Mouse (Mus musculus): ENCODE measurements around the gene Bcap29. TPM values are rescaled to one million over a fixed set of nuclear protein-coding genes. Genes with fewer than 3 reads are reported as not detected.
"Not testable (repeated sequence)": the region's sequence is repeated elsewhere in the genome, so short reads cannot be mapped to it uniquely, and the experiment has no call there.

The Bcap29 gene
- polyA plus RNA-seq, 1 experiment from 2014 or later, result 30.2 TPM

GRCm38 (mm10) chr12:31578691-31579476, 55.6 kb downstream of the Bcap29 start:
- H3K27ac ChIP-seq (replicated peaks), result no peak overlapping the region
- no peak overlapping the region for H3K4me3 ChIP-seq (replicated peaks)
- H3K27me3 ChIP-seq, result no peaks in the 10 kb centered on the region
- H3K9me3 ChIP-seq (replicated peaks), result no peaks in the 10 kb centered on the region
- H3K36me3 ChIP-seq, result no peaks in the 10 kb centered on the region
- H3K4me2 ChIP-seq (replicated peaks), result no peak overlapping the region
- ATAC-seq (ENCODE audit: insufficient number of reproducible peaks, low FRiP score, low TSS enrichment, low read depth), result no peak
- 63% methylated on average over 8 of the region's 8 CpGs for WGBS
- H3K4me1 ChIP-seq, result no peaks in the 10 kb centered on the region
- H3K9ac ChIP-seq, result no peak overlapping the region

GRCm38 (mm10) chr12:31574506-31574905, 60.0 kb downstream of the Bcap29 start:
- Histone ChIP-seq H3K9ac (no peak overlapping the region), H3K4me3 (replicated peaks) (no peak overlapping the region), H3K9me3 (replicated peaks) (no peaks in the 10 kb centered on the region), H3K27me3 (no peaks in the 10 kb centered on the region), H3K4me2 (replicated peaks) (no peak overlapping the region), H3K4me1 (no peaks in the 10 kb centered on the region), H3K27ac (replicated peaks) (no peak overlapping the region), H3K36me3 (no peaks in the 10 kb centered on the region)
- WGBS, result 87% methylated on average over 5 of the region's 5 CpGs
- no peak for ATAC-seq (ENCODE audit: insufficient number of reproducible peaks, low FRiP score, low TSS enrichment, low read depth)

- ATAC-seq (ENCODE audit: insufficient number of reproducible peaks, low FRiP score, low TSS enrichment, low read depth), result no peak
- Histone ChIP-seq H3K9ac (no peak overlapping the region), H3K27me3 (no peaks in the 10 kb centered on the region), H3K36me3 (no peaks in the 10 kb centered on the region), H3K9me3 (replicated peaks) (no peaks in the 10 kb centered on the region), H3K27ac (replicated peaks) (no peak overlapping the region), H3K4me3 (replicated peaks) (no peak overlapping the region), H3K4me2 (replicated peaks) (no peak overlapping the region), H3K4me1 (peaks cover 5% of the 10 kb centered on the region; the same call in 1 of the 2 replicates)
- 38% methylated on average over 2 of the region's 2 CpGs for WGBS
Observed at GRCm38 (mm10) chr12:31569784-31570183, 64.7 kb downstream of the Bcap29 start.

GRCm38 (mm10) chr12:31568661-31569060, 65.8 kb downstream of the Bcap29 start:
- ATAC-seq (ENCODE audit: insufficient number of reproducible peaks, low FRiP score, low TSS enrichment, low read depth), result no peak
- Histone ChIP-seq H3K36me3 (no peaks in the 10 kb centered on the region), H3K4me3 (replicated peaks) (no peak overlapping the region), H3K4me1 (peaks cover 5% of the 10 kb centered on the region; the same call in 1 of the 2 replicates), H3K27ac (replicated peaks) (no peak overlapping the region), H3K9ac (no peak overlapping the region), H3K27me3 (no peaks in the 10 kb centered on the region), H3K4me2 (replicated peaks) (no peak overlapping the region), H3K9me3 (replicated peaks) (no peaks in the 10 kb centered on the region)

GRCm38 (mm10) chr12:31567535-31567934, 66.9 kb downstream of the Bcap29 start:
- not testable (repeated sequence) for H3K9ac ChIP-seq
- ATAC-seq (ENCODE audit: insufficient number of reproducible peaks, low FRiP score, low TSS enrichment, low read depth), result peak; percentile 43; the same call in 1 of the 2 replicates
- 16% methylated on average over 10 of the region's 10 CpGs for WGBS

GRCm38 (mm10) chr12:31560712-31561111, 73.7 kb downstream of the Bcap29 start:
- ATAC-seq (ENCODE audit: insufficient number of reproducible peaks, low FRiP score, low TSS enrichment, low read depth), result no peak
- Histone ChIP-seq H3K9ac (no peak overlapping the region), H3K4me3 (replicated peaks) (no peak overlapping the region), H3K9me3 (replicated peaks) (no peaks in the 10 kb centered on the region), H3K4me1 (peaks cover 13% of the 10 kb centered on the region), H3K27me3 (peaks cover 66% of the 10 kb centered on the region), H3K27ac (replicated peaks) (no peak overlapping the region), H3K36me3 (no peaks in the 10 kb centered on the region), H3K4me2 (replicated peaks) (no peak overlapping the region)
- 67% methylated on average over 5 of the region's 5 CpGs for WGBS

More at GRCm38 (mm10) chr12:31567535-31567934, 66.9 kb downstream of the Bcap29 start:
- not testable (repeated sequence) for H3K36me3 ChIP-seq; H3K9me3 ChIP-seq (replicated peaks); H3K4me1 ChIP-seq; H3K27me3 ChIP-seq; H3K27ac ChIP-seq (replicated peaks)
- Histone ChIP-seq H3K4me3 (replicated peaks) (peak overlapping the region; percentile 29), H3K4me2 (replicated peaks) (peak overlapping the region; percentile 46)

GRCm38 (mm10) chr12:31560002-31560401, 74.5 kb downstream of the Bcap29 start:
- Histone ChIP-seq H3K27ac (replicated peaks) (no peak overlapping the region), H3K4me1 (peaks cover 13% of the 10 kb centered on the region), H3K9ac (no peak overlapping the region), H3K27me3 (peaks cover 67% of the 10 kb centered on the region), H3K9me3 (replicated peaks) (no peaks in the 10 kb centered on the region), H3K4me3 (replicated peaks) (no peak overlapping the region), H3K4me2 (replicated peaks) (0 out of 2 replicates have a peak overlapping the region, but pooled peaks have one; percentile 90), H3K36me3 (no peaks in the 10 kb centered on the region)
- WGBS, result 13% methylated on average over 5 of the region's 5 CpGs
- no peak for ATAC-seq (ENCODE audit: insufficient number of reproducible peaks, low FRiP score, low TSS enrichment, low read depth)

GRCm38 (mm10) chr12:31554371-31554770, 80.1 kb downstream of the Bcap29 start:
- peaks cover 49% of the 10 kb centered on the region for H3K27me3 ChIP-seq
- 80% methylated on average over 1 of the region's 1 CpGs for WGBS

GRCm38 (mm10) chr12:31551252-31551651, 83.2 kb downstream of the Bcap29 start:
- Histone ChIP-seq H3K4me3 (replicated peaks) (no peak overlapping the region), H3K4me2 (replicated peaks) (no peak overlapping the region), H3K9me3 (replicated peaks) (no peaks in the 10 kb centered on the region), H3K4me1 (peaks cover 13% of the 10 kb centered on the region; the same call in 1 of the 2 replicates), H3K27me3 (peaks cover 24% of the 10 kb centered on the region), H3K36me3 (no peaks in the 10 kb centered on the region), H3K9ac (no peak overlapping the region), H3K27ac (replicated peaks) (no peak overlapping the region)
- ATAC-seq (ENCODE audit: insufficient number of reproducible peaks, low FRiP score, low TSS enrichment, low read depth), result no peak
- WGBS, result 56% methylated on average over 1 of the region's 1 CpGs

More at GRCm38 (mm10) chr12:31554371-31554770, 80.1 kb downstream of the Bcap29 start:
- Histone ChIP-seq H3K36me3 (no peaks in the 10 kb centered on the region), H3K4me1 (peaks cover 22% of the 10 kb centered on the region), H3K9ac (no peak overlapping the region), H3K9me3 (replicated peaks) (no peaks in the 10 kb centered on the region), H3K4me3 (replicated peaks) (no peak overlapping the region), H3K27ac (replicated peaks) (no peak overlapping the region), H3K4me2 (replicated peaks) (no peak overlapping the region)
- ATAC-seq (ENCODE audit: insufficient number of reproducible peaks, low FRiP score, low TSS enrichment, low read depth), result no peak

- H3K9ac ChIP-seq, result no peak overlapping the region
- H3K36me3 ChIP-seq, result no peaks in the 10 kb centered on the region
- no peak overlapping the region for H3K27ac ChIP-seq (replicated peaks)
- no peaks in the 10 kb centered on the region; the same call in 1 of the 2 replicates for H3K27me3 ChIP-seq
- peaks cover 9% of the 10 kb centered on the region; the same call in 1 of the 2 replicates for H3K4me1 ChIP-seq
- H3K9me3 ChIP-seq (replicated peaks), result no peaks in the 10 kb centered on the region
- no peak for ATAC-seq (ENCODE audit: insufficient number of reproducible peaks, low FRiP score, low TSS enrichment, low read depth)
- no peak overlapping the region for H3K4me3 ChIP-seq (replicated peaks)
- no peak overlapping the region for H3K4me2 ChIP-seq (replicated peaks)
- 53% methylated on average over 1 of the region's 1 CpGs for WGBS
Observed at GRCm38 (mm10) chr12:31546061-31546460, 88.4 kb downstream of the Bcap29 start.

GRCm38 (mm10) chr12:31545219-31545618, 89.2 kb downstream of the Bcap29 start:
- no peak overlapping the region for H3K27ac ChIP-seq (replicated peaks)
- no peaks in the 10 kb centered on the region; the same call in 1 of the 2 replicates for H3K27me3 ChIP-seq
- no peaks in the 10 kb centered on the region for H3K36me3 ChIP-seq
- H3K4me1 ChIP-seq, result peaks cover 6% of the 10 kb centered on the region; the same call in 1 of the 2 replicates
- no peak overlapping the region for H3K9ac ChIP-seq
- no peak for ATAC-seq (ENCODE audit: insufficient number of reproducible peaks, low FRiP score, low TSS enrichment, low read depth)
- no peak overlapping the region for H3K4me2 ChIP-seq (replicated peaks)
- H3K4me3 ChIP-seq (replicated peaks), result no peak overlapping the region
- no peaks in the 10 kb centered on the region for H3K9me3 ChIP-seq (replicated peaks)
- WGBS, result 23% methylated on average over 2 of the region's 2 CpGs

Measured in embryonic facial prominence, embryonic 15.5 days (tissue).